Mouse (Mus musculus): ENCODE measurements around the gene Malrd1. TPM values are rescaled to one million over a fixed set of nuclear protein-coding genes. Genes with fewer than 3 reads are reported as not detected.
"Not testable (repeated sequence)": the region's sequence is repeated elsewhere in the genome, so short reads cannot be mapped to it uniquely, and the experiment has no call there.

Malrd1 gene
- polyA plus RNA-seq, 1 experiment from 2014 or later, result not detected

DNA sequence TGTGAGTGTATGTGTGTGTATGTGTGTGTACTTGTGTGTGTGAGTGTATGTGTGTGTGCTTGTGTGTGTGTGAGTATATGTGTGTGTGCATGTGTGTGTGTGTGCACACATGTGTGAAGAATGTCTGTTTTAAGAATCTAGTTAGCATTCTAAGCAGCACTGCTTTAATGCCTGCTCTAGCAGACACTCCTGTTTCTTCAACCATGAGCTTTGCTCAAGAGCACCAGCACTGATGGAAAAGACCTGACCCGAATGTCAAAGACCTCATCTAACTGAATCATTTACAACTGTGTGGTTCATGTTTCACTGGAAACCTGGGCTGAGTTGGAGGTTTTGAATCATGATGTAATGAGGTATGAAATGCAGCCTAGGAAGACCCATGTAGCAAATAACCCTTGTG is 406.1 kb downstream of the Malrd1 start:
- 77% methylated on average over 1 of the region's 1 CpGs for WGBS
- Histone ChIP-seq H3K4me1 (ENCODE audit: control insufficient read depth, insufficient read depth, low read length) (no peaks in the 10 kb centered on the region), H3K4me3 (ENCODE audit: low read depth, low read length) (no peak overlapping the region), H3K9ac (ENCODE audit: low read depth, low read length) (no peak overlapping the region), H3K27me3 (replicated peaks; ENCODE audit: control insufficient read depth, insufficient read depth, low read length) (no peaks in the 10 kb centered on the region), H3K27ac (replicated peaks; ENCODE audit: low read depth, low read length) (no peak overlapping the region), H3K36me3 (ENCODE audit: control insufficient read depth, insufficient read depth, low read length) (no peaks in the 10 kb centered on the region), H3K9me3 (ENCODE audit: control insufficient read depth, low read length) (no peaks in the 10 kb centered on the region), H3K4me2 (ENCODE audit: low read depth, low read length) (no peak overlapping the region)
- ATAC-seq (ENCODE audit: low read depth) (no peak), DNase-seq (ENCODE audit: low spot score) (no peak)

GRCm38 (mm10) chr2:16002925-16003324 is 476.6 kb downstream of the Malrd1 start:
- DNase-seq (ENCODE audit: low spot score) (no peak), ATAC-seq (ENCODE audit: low read depth) (no peak)
- Histone ChIP-seq H3K27me3 (replicated peaks; ENCODE audit: control insufficient read depth, insufficient read depth, low read length) (no peaks in the 10 kb centered on the region), H3K36me3 (ENCODE audit: control insufficient read depth, insufficient read depth, low read length) (no peaks in the 10 kb centered on the region), H3K4me1 (ENCODE audit: control insufficient read depth, insufficient read depth, low read length) (no peaks in the 10 kb centered on the region), H3K27ac (replicated peaks; ENCODE audit: low read depth, low read length) (no peak overlapping the region), H3K4me2 (ENCODE audit: low read depth, low read length) (no peak overlapping the region), H3K9me3 (ENCODE audit: control insufficient read depth, low read length) (no peaks in the 10 kb centered on the region), H3K9ac (ENCODE audit: low read depth, low read length) (no peak overlapping the region), H3K4me3 (ENCODE audit: low read depth, low read length) (no peak overlapping the region)
- 53% methylated on average over 2 of the region's 2 CpGs for WGBS

GRCm38 (mm10) chr2:16017046-16017445 is 490.8 kb downstream of the Malrd1 start:
- not testable (repeated sequence) for H3K27me3 ChIP-seq (replicated peaks; ENCODE audit: control insufficient read depth, insufficient read depth, low read length); H3K27ac ChIP-seq (replicated peaks; ENCODE audit: low read depth, low read length); H3K36me3 ChIP-seq (ENCODE audit: control insufficient read depth, insufficient read depth, low read length); DNase-seq (ENCODE audit: low spot score); ATAC-seq (ENCODE audit: low read depth); H3K4me3 ChIP-seq (ENCODE audit: low read depth, low read length); H3K4me1 ChIP-seq (ENCODE audit: control insufficient read depth, insufficient read depth, low read length); H3K4me2 ChIP-seq (ENCODE audit: low read depth, low read length); H3K9me3 ChIP-seq (ENCODE audit: control insufficient read depth, low read length); H3K9ac ChIP-seq (ENCODE audit: low read depth, low read length)
- WGBS, result 76% methylated on average over 2 of the region's 2 CpGs

GRCm38 (mm10) chr2:16017719-16018118 is 491.4 kb downstream of the Malrd1 start:
- H3K9me3 ChIP-seq (ENCODE audit: control insufficient read depth, low read length); H3K36me3 ChIP-seq (ENCODE audit: control insufficient read depth, insufficient read depth, low read length); H3K27me3 ChIP-seq (replicated peaks; ENCODE audit: control insufficient read depth, insufficient read depth, low read length); DNase-seq (ENCODE audit: low spot score); ATAC-seq (ENCODE audit: low read depth); H3K27ac ChIP-seq (replicated peaks; ENCODE audit: low read depth, low read length); H3K4me2 ChIP-seq (ENCODE audit: low read depth, low read length); H3K9ac ChIP-seq (ENCODE audit: low read depth, low read length); H3K4me1 ChIP-seq (ENCODE audit: control insufficient read depth, insufficient read depth, low read length); H3K4me3 ChIP-seq (ENCODE audit: low read depth, low read length): not testable (repeated sequence)

DNA sequence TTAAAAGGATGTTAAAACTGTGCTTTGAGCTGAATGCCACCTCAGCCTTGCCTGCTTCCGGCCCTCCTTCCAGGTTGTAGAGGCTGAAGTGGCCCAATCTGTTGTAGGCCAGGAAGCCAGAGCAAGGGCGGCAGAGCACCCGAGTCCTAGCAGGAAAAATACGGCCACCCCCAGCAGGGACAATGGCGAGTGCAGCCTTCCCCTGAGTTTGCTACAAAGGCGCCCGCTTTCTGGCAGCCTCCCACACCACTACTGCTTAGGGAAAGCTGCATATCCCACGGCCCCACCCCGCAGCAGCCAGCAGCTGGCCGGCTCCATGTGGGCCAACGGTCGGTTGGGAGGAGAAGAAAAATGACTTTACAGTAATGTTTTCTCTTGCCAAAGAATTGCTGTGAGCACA is 503.5 kb downstream of the Malrd1 start:
- WGBS, result 47% methylated on average over 12 of the region's 12 CpGs
- Histone ChIP-seq H3K4me1 (ENCODE audit: control insufficient read depth, insufficient read depth, low read length) (no peaks in the 10 kb centered on the region), H3K9ac (ENCODE audit: low read depth, low read length) (no peak overlapping the region), H3K4me3 (ENCODE audit: low read depth, low read length) (no peak overlapping the region), H3K4me2 (ENCODE audit: low read depth, low read length) (no peak overlapping the region), H3K36me3 (ENCODE audit: control insufficient read depth, insufficient read depth, low read length) (no peaks in the 10 kb centered on the region), H3K9me3 (ENCODE audit: control insufficient read depth, low read length) (no peaks in the 10 kb centered on the region), H3K27ac (replicated peaks; ENCODE audit: low read depth, low read length) (no peak overlapping the region), H3K27me3 (replicated peaks; ENCODE audit: control insufficient read depth, insufficient read depth, low read length) (no peaks in the 10 kb centered on the region)
- DNase-seq (ENCODE audit: low spot score) (peak; percentile 2), ATAC-seq (ENCODE audit: low read depth) (no peak)

DNA sequence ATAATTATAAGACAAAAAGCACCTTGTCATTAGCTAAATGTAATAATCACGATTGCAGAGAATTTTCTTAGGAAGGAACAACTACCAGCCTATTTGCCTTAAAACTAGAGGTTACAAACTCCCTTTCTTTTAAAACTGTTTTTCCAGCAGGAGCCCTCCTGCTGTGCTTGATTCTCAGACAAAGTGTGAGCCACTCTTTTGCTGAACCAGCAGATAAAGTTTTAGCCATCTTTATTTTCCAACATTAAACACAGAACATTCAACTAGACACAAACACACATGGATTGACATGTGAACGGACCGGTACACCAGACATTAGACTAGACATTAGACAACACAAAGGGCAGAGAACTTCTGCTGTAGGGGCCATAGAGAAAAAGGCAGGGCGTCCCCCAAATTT is 505.3 kb downstream of the Malrd1 start:
- 65% methylated on average over 4 of the region's 4 CpGs for WGBS
- Histone ChIP-seq H3K9me3 (ENCODE audit: control insufficient read depth, low read length) (no peaks in the 10 kb centered on the region), H3K4me2 (ENCODE audit: low read depth, low read length) (no peak overlapping the region), H3K27ac (replicated peaks; ENCODE audit: low read depth, low read length) (no peak overlapping the region), H3K36me3 (ENCODE audit: control insufficient read depth, insufficient read depth, low read length) (no peaks in the 10 kb centered on the region), H3K4me1 (ENCODE audit: control insufficient read depth, insufficient read depth, low read length) (no peaks in the 10 kb centered on the region), H3K27me3 (replicated peaks; ENCODE audit: control insufficient read depth, insufficient read depth, low read length) (no peaks in the 10 kb centered on the region), H3K9ac (ENCODE audit: low read depth, low read length) (no peak overlapping the region), H3K4me3 (ENCODE audit: low read depth, low read length) (no peak overlapping the region)
- ATAC-seq (ENCODE audit: low read depth) (no peak), DNase-seq (ENCODE audit: low spot score) (no peak)

- H3K4me1 ChIP-seq (ENCODE audit: control insufficient read depth, insufficient read depth, low read length), result no peaks in the 10 kb centered on the region
- H3K36me3 ChIP-seq (ENCODE audit: control insufficient read depth, insufficient read depth, low read length), result no peaks in the 10 kb centered on the region
- no peak overlapping the region for H3K4me2 ChIP-seq (ENCODE audit: low read depth, low read length)
- H3K9me3 ChIP-seq (ENCODE audit: control insufficient read depth, low read length), result no peaks in the 10 kb centered on the region
- DNase-seq (ENCODE audit: low spot score) (no peak), ATAC-seq (ENCODE audit: low read depth) (no peak)
- WGBS, result 45% methylated on average over 3 of the region's 3 CpGs
- no peak overlapping the region for H3K4me3 ChIP-seq (ENCODE audit: low read depth, low read length)
- no peak overlapping the region for H3K9ac ChIP-seq (ENCODE audit: low read depth, low read length)
- H3K27me3 ChIP-seq (replicated peaks; ENCODE audit: control insufficient read depth, insufficient read depth, low read length), result no peaks in the 10 kb centered on the region
- no peak overlapping the region for H3K27ac ChIP-seq (replicated peaks; ENCODE audit: low read depth, low read length)
Measured at GRCm38 (mm10) chr2:16032804-16033203, 506.5 kb downstream of the Malrd1 start.

DNA sequence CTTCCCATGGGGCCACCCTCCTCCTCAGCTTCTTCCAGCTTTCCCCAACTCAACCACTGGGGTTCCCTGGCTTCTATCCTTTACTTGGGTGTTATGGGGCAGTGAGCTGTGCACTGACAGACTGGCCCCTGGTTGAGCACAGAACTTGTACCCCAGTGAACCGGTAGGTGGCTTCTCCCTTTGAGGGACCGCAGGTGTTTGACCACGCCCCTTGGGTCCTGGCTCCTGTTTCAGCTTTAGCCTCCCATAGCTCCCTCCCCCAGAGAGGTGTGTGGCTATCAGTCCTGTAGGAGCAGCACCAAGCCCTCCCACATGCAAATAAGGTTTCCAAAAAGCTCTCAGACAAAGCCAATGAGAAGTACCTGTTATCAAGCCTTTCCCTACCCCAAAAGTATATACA is 584.4 kb downstream of the Malrd1 start:
- ATAC-seq (ENCODE audit: low read depth), result no peak
- H3K27me3 ChIP-seq (replicated peaks; ENCODE audit: control insufficient read depth, insufficient read depth, low read length), result no peaks in the 10 kb centered on the region

DNA sequence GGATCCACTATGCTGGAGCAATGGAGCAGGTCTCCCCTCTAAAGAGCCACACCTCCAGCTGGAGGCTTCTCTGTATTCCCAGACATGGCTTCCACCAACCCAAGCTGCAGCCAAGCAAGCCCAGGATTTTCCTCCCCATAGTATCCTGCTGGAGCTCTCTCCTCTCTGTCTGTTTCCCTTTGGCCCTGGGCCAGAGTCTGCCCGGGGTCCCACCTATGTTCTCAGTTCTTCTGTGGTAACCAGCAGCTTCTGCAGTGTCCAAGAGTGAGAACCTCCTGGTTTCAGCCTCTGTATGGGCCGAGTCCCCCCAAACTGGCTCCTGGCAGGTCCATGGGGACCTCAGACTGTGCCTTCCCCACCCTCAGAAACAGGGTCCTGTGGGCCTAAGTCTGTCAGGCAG is 587.1 kb downstream of the Malrd1 start:
- H3K4me3 ChIP-seq (ENCODE audit: low read depth, low read length), result no peak overlapping the region
- no peak overlapping the region for H3K27ac ChIP-seq (replicated peaks; ENCODE audit: low read depth, low read length)
- H3K9me3 ChIP-seq (ENCODE audit: control insufficient read depth, low read length), result no peaks in the 10 kb centered on the region
- 83% methylated on average over 2 of the region's 2 CpGs for WGBS
- H3K9ac ChIP-seq (ENCODE audit: low read depth, low read length), result no peak overlapping the region
- H3K36me3 ChIP-seq (ENCODE audit: control insufficient read depth, insufficient read depth, low read length), result no peaks in the 10 kb centered on the region
- H3K4me1 ChIP-seq (ENCODE audit: control insufficient read depth, insufficient read depth, low read length), result no peaks in the 10 kb centered on the region
- H3K27me3 ChIP-seq (replicated peaks; ENCODE audit: control insufficient read depth, insufficient read depth, low read length), result no peaks in the 10 kb centered on the region
- ATAC-seq (ENCODE audit: low read depth) (no peak), DNase-seq (ENCODE audit: low spot score) (no peak)
- no peak overlapping the region for H3K4me2 ChIP-seq (ENCODE audit: low read depth, low read length)

More for the DNA sequence above, 584.4 kb downstream of the Malrd1 start:
- no peak overlapping the region for H3K4me2 ChIP-seq (ENCODE audit: low read depth, low read length)
- no peak for DNase-seq (ENCODE audit: low spot score)
- no peak overlapping the region for H3K9ac ChIP-seq (ENCODE audit: low read depth, low read length)
- no peaks in the 10 kb centered on the region for H3K36me3 ChIP-seq (ENCODE audit: control insufficient read depth, insufficient read depth, low read length)
- no peaks in the 10 kb centered on the region for H3K9me3 ChIP-seq (ENCODE audit: control insufficient read depth, low read length)
- no peak overlapping the region for H3K4me3 ChIP-seq (ENCODE audit: low read depth, low read length)
- H3K27ac ChIP-seq (replicated peaks; ENCODE audit: low read depth, low read length), result no peak overlapping the region
- WGBS, result 60% methylated on average over 3 of the region's 3 CpGs
- no peaks in the 10 kb centered on the region for H3K4me1 ChIP-seq (ENCODE audit: control insufficient read depth, insufficient read depth, low read length)
